8 mouse cellular contexts compared by ENCODE assay signal in the genomic region with DNA sequence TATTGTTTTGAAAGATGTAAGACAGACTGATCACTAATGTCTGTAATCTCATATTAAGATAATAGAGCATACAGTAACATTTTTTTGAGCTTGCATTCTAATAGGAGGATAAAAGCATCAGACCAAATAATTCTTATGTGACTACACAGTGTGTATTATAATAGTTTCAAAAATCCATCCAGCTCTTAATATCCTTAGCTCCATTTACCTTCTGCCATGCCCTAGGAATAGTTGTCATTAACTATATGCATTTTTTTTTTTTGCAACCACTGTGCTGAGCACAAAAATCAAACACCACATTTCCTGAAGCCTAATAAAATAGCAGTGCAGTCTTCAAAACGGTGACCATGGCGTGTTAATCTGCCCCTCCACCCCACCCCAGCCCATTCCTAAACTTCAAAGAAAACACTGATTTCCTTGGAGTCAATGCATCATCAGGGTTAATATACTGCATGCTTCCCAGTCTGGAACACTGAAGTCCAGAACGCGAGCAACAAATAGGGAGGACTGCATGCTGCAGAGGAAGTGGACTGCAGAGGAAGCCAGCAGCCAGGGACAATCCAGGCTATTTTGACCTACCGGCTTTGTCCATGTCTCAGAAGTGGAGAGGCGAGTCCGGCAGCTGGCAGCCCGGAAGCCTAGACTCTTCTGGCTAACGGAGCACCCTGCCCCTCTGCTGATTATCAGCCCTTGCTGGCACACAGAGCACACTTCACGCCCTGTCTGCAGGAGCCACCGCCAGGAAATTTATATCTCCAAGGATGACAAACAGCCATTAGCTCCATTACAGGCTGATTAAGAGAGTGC.
DNase-seq lines count a peak whose midpoint lies in the region; ATAC-seq and TF ChIP-seq lines count a peak whose summit lies in the region.

No protein-coding gene starts in this region.

- no peak for TF ChIP-seq EP300 in liver, embryonic 14.5 days (IDR thresholded peaks at IDR 0.05; ENCODE audit: low read depth)

- peak overlapping the region; percentile 12; the same call in 1 of the 2 replicates for H3K9ac ChIP-seq in intestine, embryonic 14.5 days (ENCODE audit: low read length)
- H3K9ac ChIP-seq in liver, embryonic 14.5 days (replicated peaks), result no peak overlapping the region; the same call in 1 of the 2 replicates

- ATAC-seq in cerebellum, adult (ENCODE audit: insufficient number of reproducible peaks, low FRiP score, low TSS enrichment), result 0 out of 2 replicates have a peak, but pooled peaks have one; percentile 26
- 0 out of 2 replicates have a peak, but pooled peaks have one; percentile 40 for ATAC-seq in intestine, embryonic 14.5 days (replicated peaks; ENCODE audit: low FRiP score, low TSS enrichment, low read depth)
- ATAC-seq in liver, embryonic 14.5 days (ENCODE audit: insufficient read depth), result peak; percentile 41; the same call in 1 of the 2 replicates

- no peaks in the 10 kb centered on the region for H3K9me3 ChIP-seq in intestine, embryonic 14.5 days (ENCODE audit: control insufficient read depth, low read length)
- no peaks in the 10 kb centered on the region for H3K9me3 ChIP-seq in liver, embryonic 14.5 days (ENCODE audit: control insufficient read depth, low read length)

- H3K27me3 ChIP-seq in intestine, embryonic 14.5 days (replicated peaks; ENCODE audit: control insufficient read depth, insufficient read depth, low read length), result no peaks in the 10 kb centered on the region
- H3K27me3 ChIP-seq in liver, embryonic 14.5 days (ENCODE audit: control insufficient read depth, insufficient read depth, low read length), result no peaks in the 10 kb centered on the region

- no peak for DNase-seq in cerebellum, adult 11 months
- DNase-seq in adrenal gland, postnatal 36 days, result peak; percentile 3 to 22
- peak; percentile 29 for DNase-seq in gastrocnemius, postnatal 14 days
- DNase-seq in intestine, embryonic 14.5 days (ENCODE audit: low spot score), result peak; percentile 57
- no peak for DNase-seq in liver, embryonic 14.5 days (ENCODE audit: low read depth in 3 of 3, low spot score in 3 of 3)
- peak; percentile 44 for DNase-seq in neural tube, embryonic 10.5 days (ENCODE audit: extremely low spot score, low spot score)
- no peak for DNase-seq in thymus, postnatal 0 days (ENCODE audit: low spot score)

- H3K4me2 ChIP-seq in intestine, embryonic 14.5 days (ENCODE audit: low read length), result peak overlapping the region; percentile 52
- H3K4me2 ChIP-seq in liver, embryonic 14.5 days (ENCODE audit: low read depth), result peak overlapping the region; percentile 37

- H3K4me3 ChIP-seq in intestine, embryonic 14.5 days (ENCODE audit: low read depth, low read length), result peak overlapping the region; percentile 10
- H3K4me3 ChIP-seq in liver, embryonic 14.5 days (ENCODE audit: insufficient read depth in 1 of 2, low read depth in 2 of 2, low read length in 2 of 2), result no peak overlapping the region; a peak in 1 of 4 replicates

- TF ChIP-seq CTCF in liver, embryonic 14.5 days (IDR thresholded peaks at IDR 0.05; ENCODE audit: low read depth), result no peak

- H3K4me1 ChIP-seq in intestine, embryonic 14.5 days (replicated peaks; ENCODE audit: control insufficient read depth, insufficient read depth, low read length), result peaks cover 14% of the 10 kb centered on the region
- no peaks in the 10 kb centered on the region; a peak in 1 of 4 replicates for H3K4me1 ChIP-seq in liver, embryonic 14.5 days (replicated peaks; ENCODE audit: control insufficient read depth in 2 of 2, insufficient read depth in 2 of 2, low read length in 1 of 2)

- WGBS in intestine, embryonic 14.5 days, result 6% methylated on average over 11 of the region's 11 CpGs
- 4% methylated on average over 11 of the region's 11 CpGs for WGBS in liver, embryonic 14.5 days (ENCODE audit: insufficient replicate concordance)

- no peaks in the 10 kb centered on the region for H3K36me3 ChIP-seq in intestine, embryonic 14.5 days (ENCODE audit: control insufficient read depth, insufficient read depth, low read length)
- no peaks in the 10 kb centered on the region for H3K36me3 ChIP-seq in liver, embryonic 14.5 days (replicated peaks; ENCODE audit: control insufficient read depth, insufficient read depth, low read depth)

- intact Hi-C loops in gastrocnemius, postnatal 14 days (cut with DNase I; ENCODE audit: low total_unique reads), result no loop called here

- H3K27ac ChIP-seq in intestine, embryonic 14.5 days (ENCODE audit: low read depth), result peak overlapping the region; percentile 59; the same call in 1 of the 2 replicates
- H3K27ac ChIP-seq in liver, embryonic 14.5 days, result no peak overlapping the region

Comparison
In these comparisons a context has a peak if more than half of its experiments do, and no peak if none do; other contexts are left out.
1. DNase-seq: peak in adrenal gland, postnatal 36 days (2 of 2), gastrocnemius, postnatal 14 days (single experiment), intestine, embryonic 14.5 days (single experiment) and neural tube, embryonic 10.5 days (single experiment); none in cerebellum, adult 11 months (single experiment), liver, embryonic 14.5 days (0 of 3) and thymus, postnatal 0 days (single experiment).
2. Peak in every context shown above with its lines, with median percentiles within 50 percentile points of each other: ATAC-seq.